Mouse (Mus musculus): ENCODE results near the gene Slc7a7. TPM values are rescaled to one million over a fixed set of nuclear protein-coding genes. Genes with fewer than 3 reads are reported as not detected.
A peak's percentile ranks its signal among the peaks of the same experiment; 100 is the strongest.

The Slc7a7 gene
- polyA plus RNA-seq (2015; fragmentation: Nextera tagmentation; extraction: Ambion mirVana), result 4.5 and 5.9 TPM in 2 replicates

GRCm38 (mm10) chr14:54417623-54418081 lies at the start of gene Slc7a7:
Slc7a7 (minus strand) TSS chr14:54417780.
- no peaks in the 10 kb centered on the region for H3K9me3 ChIP-seq
- no peaks in the 10 kb centered on the region for H3K36me3 ChIP-seq
- H3K4me2 ChIP-seq, result peak within 1 kb of the TSS; percentile 29; the same call in 1 of the 2 replicates
- H3K4me3 ChIP-seq, result peak within 1 kb of the TSS; percentile 5; the same call in 1 of the 2 replicates
- H3K4me1 ChIP-seq (replicated peaks), result peaks cover 6% of the 10 kb centered on the region
- WGBS, result 5% methylated on average over 19 of the region's 19 CpGs
- no peak within 1 kb of the TSS for H3K9ac ChIP-seq
- no peak for ATAC-seq (ENCODE audit: low FRiP score, low read depth)
- H3K27ac ChIP-seq (replicated peaks), result no peak within 1 kb of the TSS
- H3K27me3 ChIP-seq, result peaks cover 37% of the 10 kb centered on the region

GRCm38 (mm10) chr14:54464293-54465005 lies 46.9 kb upstream of the Slc7a7 start:
- H3K4me2 ChIP-seq, result peak overlapping the region; percentile 92
- peak overlapping the region; percentile 82 for H3K4me3 ChIP-seq
- peaks cover 16% of the 10 kb centered on the region for H3K4me1 ChIP-seq (replicated peaks)
- under 1% methylated on average over 47 of the region's 57 CpGs for WGBS
- peak overlapping the region; percentile 73 for H3K27ac ChIP-seq (replicated peaks)
- H3K9me3 ChIP-seq, result no peaks in the 10 kb centered on the region
- no peaks in the 10 kb centered on the region for H3K27me3 ChIP-seq
- H3K36me3 ChIP-seq, result peaks cover 11% of the 10 kb centered on the region
- ATAC-seq (ENCODE audit: low FRiP score, low read depth), result peak; percentile 82
- peak overlapping the region; percentile 83 for H3K9ac ChIP-seq

- no peaks in the 10 kb centered on the region for H3K27me3 ChIP-seq
- ATAC-seq (ENCODE audit: low FRiP score, low read depth), result peak; percentile 89
- H3K4me3 ChIP-seq, result peak within 1 kb of the TSS; percentile 82
- H3K9ac ChIP-seq, result peak within 1 kb of the TSS; percentile 83
- WGBS, result 0% methylated on average over 33 of the region's 35 CpGs
- H3K9me3 ChIP-seq, result no peaks in the 10 kb centered on the region
- peak within 1 kb of the TSS; percentile 73 for H3K27ac ChIP-seq (replicated peaks)
- H3K4me1 ChIP-seq (replicated peaks), result peaks cover 16% of the 10 kb centered on the region
- H3K4me2 ChIP-seq, result peak within 1 kb of the TSS; percentile 92
- peaks cover 7% of the 10 kb centered on the region; the same call in 1 of the 2 replicates for H3K36me3 ChIP-seq
Observed at GRCm38 (mm10) chr14:54463959-54464292, 46.3 kb upstream of the Slc7a7 start, which contains the start of gene Lrp10. Lrp10 (plus strand) TSS chr14:54464137.

- Histone ChIP-seq H3K9ac (peak overlapping the region; percentile 83), H3K27me3 (no peaks in the 10 kb centered on the region), H3K4me3 (peak overlapping the region; percentile 82), H3K4me2 (peak overlapping the region; percentile 92), H3K9me3 (no peaks in the 10 kb centered on the region), H3K27ac (replicated peaks) (peak overlapping the region; percentile 73), H3K36me3 (peaks cover 4% of the 10 kb centered on the region; the same call in 1 of the 2 replicates), H3K4me1 (replicated peaks) (peaks cover 16% of the 10 kb centered on the region)
- 15% methylated on average over 12 of the region's 12 CpGs for WGBS
- peak; percentile 52 for ATAC-seq (ENCODE audit: low FRiP score, low read depth)
Observed at GRCm38 (mm10) chr14:54463108-54463958, 45.8 kb upstream of the Slc7a7 start.

- H3K27me3 ChIP-seq, result no peaks in the 10 kb centered on the region
- no peaks in the 10 kb centered on the region for H3K9me3 ChIP-seq
- no peak overlapping the region for H3K4me3 ChIP-seq
- H3K4me1 ChIP-seq (replicated peaks), result peaks cover 16% of the 10 kb centered on the region
- H3K9ac ChIP-seq, result no peak overlapping the region
- no peak overlapping the region for H3K4me2 ChIP-seq
- no peak overlapping the region for H3K27ac ChIP-seq (replicated peaks)
- 85% methylated on average over 4 of the region's 4 CpGs for WGBS
- ATAC-seq (ENCODE audit: low FRiP score, low read depth), result no peak
- H3K36me3 ChIP-seq, result no peaks in the 10 kb centered on the region
Observed at GRCm38 (mm10) chr14:54462146-54462545, 44.6 kb upstream of the Slc7a7 start.

- Histone ChIP-seq H3K4me1 (replicated peaks) (no peaks in the 10 kb centered on the region), H3K9me3 (no peaks in the 10 kb centered on the region), H3K9ac (no peak overlapping the region), H3K36me3 (no peaks in the 10 kb centered on the region), H3K4me3 (no peak overlapping the region), H3K27me3 (no peaks in the 10 kb centered on the region), H3K27ac (replicated peaks) (no peak overlapping the region), H3K4me2 (no peak overlapping the region)
- no peak for ATAC-seq (ENCODE audit: low FRiP score, low read depth)
- 86% methylated on average over 14 of the region's 14 CpGs for WGBS
Observed at GRCm38 (mm10) chr14:54457907-54458569, 40.5 kb upstream of the Slc7a7 start.

GRCm38 (mm10) chr14:54454669-54455528 lies 37.3 kb upstream of the Slc7a7 start:
- no peak overlapping the region for H3K9ac ChIP-seq
- H3K27me3 ChIP-seq, result no peaks in the 10 kb centered on the region
- WGBS, result 83% methylated on average over 11 of the region's 11 CpGs
- no peak overlapping the region for H3K4me3 ChIP-seq
- no peak overlapping the region for H3K27ac ChIP-seq (replicated peaks)
- H3K4me1 ChIP-seq (replicated peaks), result no peaks in the 10 kb centered on the region
- no peaks in the 10 kb centered on the region for H3K36me3 ChIP-seq
- no peak overlapping the region for H3K4me2 ChIP-seq
- no peaks in the 10 kb centered on the region for H3K9me3 ChIP-seq
- no peak for ATAC-seq (ENCODE audit: low FRiP score, low read depth)

- no peak overlapping the region for H3K4me2 ChIP-seq
- ATAC-seq (ENCODE audit: low FRiP score, low read depth), result no peak
- no peaks in the 10 kb centered on the region for H3K36me3 ChIP-seq
- no peak overlapping the region for H3K4me3 ChIP-seq
- H3K9ac ChIP-seq, result no peak overlapping the region
- no peaks in the 10 kb centered on the region for H3K27me3 ChIP-seq
- H3K9me3 ChIP-seq, result no peaks in the 10 kb centered on the region
- WGBS, result 89% methylated on average over 9 of the region's 9 CpGs
- H3K4me1 ChIP-seq (replicated peaks), result no peaks in the 10 kb centered on the region
- H3K27ac ChIP-seq (replicated peaks), result no peak overlapping the region
Observed at GRCm38 (mm10) chr14:54453566-54453965, 36.0 kb upstream of the Slc7a7 start.

- H3K9me3 ChIP-seq, result no peaks in the 10 kb centered on the region
- no peaks in the 10 kb centered on the region for H3K27me3 ChIP-seq
Observed at GRCm38 (mm10) chr14:54445476-54445875, 27.9 kb upstream of the Slc7a7 start.

GRCm38 (mm10) chr14:54443712-54444618 lies 26.4 kb upstream of the Slc7a7 start:
- H3K4me1 ChIP-seq (replicated peaks), result no peaks in the 10 kb centered on the region
- H3K4me2 ChIP-seq, result no peak overlapping the region
- H3K36me3 ChIP-seq, result no peaks in the 10 kb centered on the region
- no peaks in the 10 kb centered on the region for H3K9me3 ChIP-seq
- no peak overlapping the region for H3K4me3 ChIP-seq
- H3K9ac ChIP-seq, result no peak overlapping the region
- H3K27me3 ChIP-seq, result no peaks in the 10 kb centered on the region
- no peak for ATAC-seq (ENCODE audit: low FRiP score, low read depth)
- H3K27ac ChIP-seq (replicated peaks), result no peak overlapping the region
- WGBS, result 67% methylated on average over 15 of the region's 15 CpGs

More at GRCm38 (mm10) chr14:54445476-54445875, 27.9 kb upstream of the Slc7a7 start:
- H3K4me3 ChIP-seq, result no peak overlapping the region
- ATAC-seq (ENCODE audit: low FRiP score, low read depth), result no peak
- 64% methylated on average over 3 of the region's 3 CpGs for WGBS
- H3K36me3 ChIP-seq, result no peaks in the 10 kb centered on the region
- H3K4me2 ChIP-seq, result no peak overlapping the region
- no peaks in the 10 kb centered on the region for H3K4me1 ChIP-seq (replicated peaks)
- no peak overlapping the region for H3K9ac ChIP-seq
- H3K27ac ChIP-seq (replicated peaks), result no peak overlapping the region
